Mouse (Mus musculus) midbrain, embryonic 11.5 days (tissue): ENCODE measurements around the gene Kcnmb2. TPM values are rescaled to one million over a fixed set of nuclear protein-coding genes. Genes with fewer than 3 reads are reported as not detected.
A peak's percentile ranks its signal among the peaks of the same experiment; 100 is the strongest.

Source experiments
- ATAC-seq: fragments of 200-750 bp; cut with Nextera tagmentation; 2 replicates; pipeline ENCODE4 v1.8.0; 2017; ENCODE audit warnings: moderate TSS enrichment, moderate library complexity; ENCODE audit not compliant: low FRiP score
- DNase-seq: peaks from one replicate; pipeline ENCODE4 v3.0.0; 2015; ENCODE audit warnings: low spot score; ENCODE audit errors: missing footprints
- H3K27ac ChIP-seq: fragments of 300-500 bp; sonication (generic); 2 replicates; pipeline ENCODE4 v1.5.1; 2014; ENCODE audit warnings: low read depth, low read length
- H3K27me3 ChIP-seq: fragments of 300-500 bp; sonication (generic); 2 replicates; pipeline ENCODE4 v1.6.1; 2014; ENCODE audit warnings: mild to moderate bottlenecking, low read length, moderate library complexity, mixed read lengths; ENCODE audit not compliant: control insufficient read depth, insufficient read depth
- H3K36me3 ChIP-seq: fragments of 300-500 bp; sonication (generic); 2 replicates; pipeline ENCODE4 v1.6.1; 2014; ENCODE audit warnings: mild to moderate bottlenecking, low read length, moderate library complexity, mixed read lengths; ENCODE audit not compliant: control insufficient read depth, insufficient read depth
- H3K4me1 ChIP-seq: fragments of 300-500 bp; sonication (generic); 2 replicates; pipeline ENCODE4 v1.6.1; 2014; ENCODE audit warnings: low read length; ENCODE audit not compliant: control insufficient read depth, insufficient read depth
- H3K4me2 ChIP-seq: fragments of 300-500 bp; sonication (generic); 2 replicates; pipeline ENCODE4 v1.6.1; 2014; ENCODE audit warnings: mild to moderate bottlenecking, moderate library complexity
- H3K4me3 ChIP-seq: fragments of 300-500 bp; sonication (generic); 2 replicates; pipeline ENCODE4 v1.5.1; 2014; ENCODE audit warnings: low read depth, low read length
- H3K9ac ChIP-seq: fragments of 300-500 bp; sonication (generic); 2 replicates; pipeline ENCODE4 v1.6.1; 2014; ENCODE audit warnings: low read length
- H3K9me3 ChIP-seq: fragments of 300-500 bp; sonication (generic); 2 replicates; pipeline ENCODE4 v1.6.1; 2016; ENCODE audit warnings: low read length; ENCODE audit not compliant: control insufficient read depth
- WGBS: fragments of 180-500 bp; shearing (Covaris S2); extraction: QIAGEN DNeasy Blood & Tissue Kit; methylation state at CpG from one replicate; pipeline ENCODE4 v1.1.7; 2014; 5-methylcytosine and 5-hydroxymethylcytosine counted together
- polyA plus RNA-seq: library from polyadenylated mRNA; unstranded; fragments of >200 nt; fragmentation: Nextera tagmentation; extraction: Ambion mirVana; gene quantifications from 2 replicates; pipeline ENCODE4 v1.2.1, GENCODE M21; 2014

The Kcnmb2 gene
- polyA plus RNA-seq, 1 experiment from 2014 or later, result 2.1 TPM

- no peak overlapping the region for H3K4me2 ChIP-seq
- ATAC-seq (no peak), DNase-seq (no peak)
- no peak overlapping the region for H3K27ac ChIP-seq
- no peaks in the 10 kb centered on the region for H3K27me3 ChIP-seq
- no peaks in the 10 kb centered on the region for H3K9me3 ChIP-seq
- no peak overlapping the region for H3K9ac ChIP-seq
- H3K4me1 ChIP-seq, result no peaks in the 10 kb centered on the region; the same call in 1 of the 2 replicates
- H3K36me3 ChIP-seq, result no peaks in the 10 kb centered on the region
- H3K4me3 ChIP-seq, result no peak overlapping the region
- WGBS, result 85% methylated on average over 3 of the region's 3 CpGs
These were observed 146.5 kb downstream of the Kcnmb2 start for GRCm38 (mm10) chr3:32048777-32049176.

GRCm38 (mm10) chr3:32052596-32052995 lies 150.3 kb downstream of the Kcnmb2 start:
- H3K4me1 ChIP-seq, result no peaks in the 10 kb centered on the region
- H3K4me2 ChIP-seq, result no peak overlapping the region
- H3K9ac ChIP-seq, result no peak overlapping the region
- no peak overlapping the region for H3K4me3 ChIP-seq
- no peaks in the 10 kb centered on the region for H3K36me3 ChIP-seq
- H3K9me3 ChIP-seq, result no peaks in the 10 kb centered on the region
- no peak overlapping the region for H3K27ac ChIP-seq
- H3K27me3 ChIP-seq, result no peaks in the 10 kb centered on the region
- 78% methylated on average over 3 of the region's 3 CpGs for WGBS
- DNase-seq (peak; percentile 69), ATAC-seq (no peak)

GRCm38 (mm10) chr3:32053610-32054241 lies 151.4 kb downstream of the Kcnmb2 start:
- H3K4me2 ChIP-seq, result no peak overlapping the region
- H3K9me3 ChIP-seq, result no peaks in the 10 kb centered on the region
- no peaks in the 10 kb centered on the region for H3K4me1 ChIP-seq
- peak; percentile 81 for DNase-seq
- ATAC-seq, result no peak
- no peak overlapping the region for H3K9ac ChIP-seq
- H3K27ac ChIP-seq, result no peak overlapping the region
- H3K36me3 ChIP-seq, result no peaks in the 10 kb centered on the region
- no peaks in the 10 kb centered on the region for H3K27me3 ChIP-seq
- 92% methylated on average over 10 of the region's 10 CpGs for WGBS
- H3K4me3 ChIP-seq, result no peak overlapping the region

GRCm38 (mm10) chr3:32059888-32060656 lies 157.8 kb downstream of the Kcnmb2 start:
- H3K27me3 ChIP-seq, result no peaks in the 10 kb centered on the region
- no peak overlapping the region for H3K27ac ChIP-seq
- H3K4me1 ChIP-seq, result peaks cover 10% of the 10 kb centered on the region
- 42% methylated on average over 10 of the region's 10 CpGs for whole genome bisulfite sequencing
- ATAC-seq, result 0 out of 2 replicates have a peak, but pooled peaks have one; percentile 50
- no peaks in the 10 kb centered on the region for H3K36me3 ChIP-seq
- H3K9ac ChIP-seq, result no peak overlapping the region
- no peaks in the 10 kb centered on the region for H3K9me3 ChIP-seq
- no peak overlapping the region for H3K4me3 ChIP-seq
- DNase-seq, result no peak
- H3K4me2 ChIP-seq, result no peak overlapping the region

GRCm38 (mm10) chr3:32062685-32063084 lies 160.4 kb downstream of the Kcnmb2 start:
- DNase-seq (peak; percentile 73), ATAC-seq (no peak)
- H3K27ac ChIP-seq, result no peak overlapping the region
- no peak overlapping the region for H3K4me2 ChIP-seq
- no peak overlapping the region for H3K9ac ChIP-seq
- WGBS, result 82% methylated on average over 3 of the region's 3 CpGs
- H3K4me1 ChIP-seq, result peaks cover 21% of the 10 kb centered on the region
- no peaks in the 10 kb centered on the region for H3K27me3 ChIP-seq
- no peaks in the 10 kb centered on the region for H3K9me3 ChIP-seq
- H3K4me3 ChIP-seq, result no peak overlapping the region
- no peaks in the 10 kb centered on the region for H3K36me3 ChIP-seq

- no peak for ATAC-seq
These were observed 161.0 kb downstream of the Kcnmb2 start for GRCm38 (mm10) chr3:32063312-32063711.

GRCm38 (mm10) chr3:32067004-32067935 lies 165.0 kb downstream of the Kcnmb2 start:
- Histone ChIP-seq H3K4me3 (no peak overlapping the region), H3K9me3 (no peaks in the 10 kb centered on the region), H3K27me3 (no peaks in the 10 kb centered on the region), H3K36me3 (no peaks in the 10 kb centered on the region), H3K9ac (peak overlapping the region; percentile 18; the same call in 1 of the 2 replicates), H3K4me2 (peak overlapping the region; percentile 14; the same call in 1 of the 2 replicates), H3K4me1 (peaks cover 14% of the 10 kb centered on the region), H3K27ac (peak overlapping the region; percentile 80)
- DNase-seq (peak; percentile 92), ATAC-seq (peak; percentile 81)
- 28% methylated on average over 9 of the region's 9 CpGs for WGBS

More at GRCm38 (mm10) chr3:32063312-32063711, 161.0 kb downstream of the Kcnmb2 start:
- no peak overlapping the region for H3K4me3 ChIP-seq
- no peak overlapping the region for H3K4me2 ChIP-seq
- no peaks in the 10 kb centered on the region for H3K27me3 ChIP-seq
- no peak overlapping the region for H3K27ac ChIP-seq
- H3K9me3 ChIP-seq, result no peaks in the 10 kb centered on the region
- H3K36me3 ChIP-seq, result no peaks in the 10 kb centered on the region
- DNase-seq, result no peak
- WGBS, result 92% methylated on average over 3 of the region's 3 CpGs
- H3K9ac ChIP-seq, result no peak overlapping the region
- peaks cover 24% of the 10 kb centered on the region for H3K4me1 ChIP-seq

- Histone ChIP-seq H3K4me1 (no peaks in the 10 kb centered on the region), H3K9me3 (no peaks in the 10 kb centered on the region), H3K9ac (no peak overlapping the region), H3K27ac (no peak overlapping the region), H3K4me2 (no peak overlapping the region), H3K4me3 (no peak overlapping the region), H3K36me3 (no peaks in the 10 kb centered on the region), H3K27me3 (no peaks in the 10 kb centered on the region)
- DNase-seq (no peak), ATAC-seq (no peak)
- 67% methylated on average over 8 of the region's 8 CpGs for WGBS
These were observed 171.6 kb downstream of the Kcnmb2 start for GRCm38 (mm10) chr3:32073881-32074280.
